Mouse (Mus musculus) liver, postnatal 0 days (tissue): ENCODE measurements around the gene Pacrg.

Source experiments
- CTCF ChIP-seq: sonication (generic); IDR thresholded peaks from 2 replicates; pipeline ENCODE4 v1.5.1; 2016; ENCODE audit warnings: antibody characterized with exemption, low read depth
- EP300 ChIP-seq: IDR thresholded peaks from 2 replicates; pipeline ENCODE4 v1.6.1; 2016; ENCODE audit warnings: antibody characterized with exemption, low read depth, mild to moderate bottlenecking

- TF ChIP-seq EP300, result no peak
- TF ChIP-seq CTCF, result no peak
These were observed 381.4 kb downstream of the Pacrg start for GRCm38 (mm10) chr17:10458743-10459142.
